ENCODE assay signal across 18 mouse cellular contexts in the genomic region with DNA sequence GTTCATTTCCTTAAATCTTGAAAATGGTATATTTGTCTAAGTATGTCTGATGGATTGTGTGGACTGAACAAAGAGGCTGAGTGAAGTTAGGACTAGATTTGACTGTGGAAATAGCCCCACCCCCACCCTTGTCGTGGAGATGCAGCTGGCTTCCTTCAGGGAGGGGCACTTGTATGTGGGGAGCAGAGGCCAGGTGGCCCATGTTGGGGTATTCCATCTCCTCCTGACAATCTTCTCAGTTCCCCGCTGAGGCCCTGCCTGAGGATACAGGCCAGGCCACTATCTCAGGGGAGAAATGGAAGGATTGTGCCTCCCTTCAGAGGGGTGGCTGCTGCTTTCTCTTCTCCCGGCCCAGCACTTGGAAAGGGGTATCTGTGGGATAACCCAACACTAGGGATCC. TPM values are rescaled to one million over a fixed set of nuclear protein-coding genes. Genes with fewer than 3 reads are reported as not detected.
DNase-seq lines count a peak whose midpoint lies in the region; ATAC-seq and TF ChIP-seq lines count a peak whose summit lies in the region.
"Had no signal": no experiment of that assay in that cellular context is flagged by ENCODE, and none has a peak within 500 bp of the region (broad histone marks: within the 10 kb centered on the region; RNA-seq: fewer than 3 reads in every experiment).

No protein-coding gene starts in this region.

- H3K9ac ChIP-seq in midbrain, embryonic 15.5 days: no peak overlapping the region
- H3K9ac ChIP-seq in stomach, embryonic 15.5 days: no peak overlapping the region
- H3K9ac ChIP-seq: embryonic facial prominence, embryonic 15.5 days; forebrain, embryonic 12.5 days; liver, postnatal 0 days; midbrain, embryonic 12.5 days had no signal

- no peaks in the 10 kb centered on the region for H3K36me3 ChIP-seq in midbrain, embryonic 10.5 days
- H3K36me3 ChIP-seq in midbrain, embryonic 15.5 days (replicated peaks): no peaks in the 10 kb centered on the region
- no peaks in the 10 kb centered on the region for H3K36me3 ChIP-seq in embryonic facial prominence, embryonic 10.5 days (replicated peaks)
- H3K36me3 ChIP-seq in stomach, embryonic 15.5 days: no peaks in the 10 kb centered on the region
- H3K36me3 ChIP-seq: embryonic facial prominence, embryonic 15.5 days; forebrain, embryonic 12.5 days; heart, embryonic 10.5 days; midbrain, embryonic 12.5 days had no signal

- ATAC-seq in midbrain, embryonic 15.5 days (replicated peaks): no peak
- ATAC-seq in stomach, embryonic 15.5 days (ENCODE audit: insufficient read depth, low FRiP score, low read depth): peak; percentile 58; the same call in 1 of the 2 replicates
- ATAC-seq: activated CD4-positive, CD25-positive, alpha-beta regulatory T cell, adult 4 months; liver, postnatal 0 days had no signal

- 50% methylated on average over 3 of the region's 3 CpGs for WGBS in midbrain, embryonic 10.5 days
- 17% methylated on average over 3 of the region's 3 CpGs for WGBS in midbrain, embryonic 15.5 days
- WGBS in embryonic facial prominence, embryonic 10.5 days: 49% methylated on average over 3 of the region's 3 CpGs
- WGBS in stomach, embryonic 15.5 days: 23% methylated on average over 3 of the region's 3 CpGs

- no peak overlapping the region for H3K4me2 ChIP-seq in midbrain, embryonic 15.5 days
- H3K4me2 ChIP-seq in stomach, embryonic 15.5 days: no peak overlapping the region
- H3K4me2 ChIP-seq: embryonic facial prominence, embryonic 15.5 days; forebrain, embryonic 12.5 days; midbrain, embryonic 12.5 days had no signal

- no peaks in the 10 kb centered on the region for H3K9me3 ChIP-seq in midbrain, embryonic 10.5 days (replicated peaks)
- H3K9me3 ChIP-seq in midbrain, embryonic 15.5 days: no peaks in the 10 kb centered on the region
- no peaks in the 10 kb centered on the region for H3K9me3 ChIP-seq in embryonic facial prominence, embryonic 10.5 days
- no peaks in the 10 kb centered on the region for H3K9me3 ChIP-seq in stomach, embryonic 15.5 days
- H3K9me3 ChIP-seq: embryonic facial prominence, embryonic 15.5 days; forebrain, embryonic 12.5 days; heart, embryonic 10.5 days; midbrain, embryonic 12.5 days had no signal

- H3K27me3 ChIP-seq in midbrain, embryonic 10.5 days (ENCODE audit: low read depth, poor library complexity, severe bottlenecking): no peaks in the 10 kb centered on the region
- no peaks in the 10 kb centered on the region for H3K27me3 ChIP-seq in midbrain, embryonic 15.5 days (replicated peaks)
- H3K27me3 ChIP-seq in embryonic facial prominence, embryonic 10.5 days (replicated peaks; ENCODE audit: low read depth, poor library complexity, severe bottlenecking): no peaks in the 10 kb centered on the region
- H3K27me3 ChIP-seq in stomach, embryonic 15.5 days (replicated peaks): no peaks in the 10 kb centered on the region
- H3K27me3 ChIP-seq: embryonic facial prominence, embryonic 15.5 days; forebrain, embryonic 12.5 days had no signal

- intact Hi-C loops in left cerebral cortex, adult 2 months (cut with DNase I): no loop called here

- peak overlapping the region; percentile 75 for H3K27ac ChIP-seq in midbrain, embryonic 10.5 days (replicated peaks)
- H3K27ac ChIP-seq in midbrain, embryonic 15.5 days: no peak overlapping the region
- peak overlapping the region; percentile 10 for H3K27ac ChIP-seq in embryonic facial prominence, embryonic 10.5 days (replicated peaks)
- H3K27ac ChIP-seq in stomach, embryonic 15.5 days: peak overlapping the region; percentile 16; the same call in 1 of the 2 replicates
- H3K27ac ChIP-seq in left cerebral cortex, adult 2 months: no peak overlapping the region
- H3K27ac ChIP-seq: embryonic facial prominence, embryonic 15.5 days; forebrain, embryonic 12.5 days; heart, embryonic 10.5 days; midbrain, embryonic 12.5 days had no signal

- peak; percentile 24 for DNase-seq in embryo, embryonic 10.5 days (ENCODE audit: low spot score)
- no peak for DNase-seq in embryo, embryonic 9.5 days (ENCODE audit: extremely low spot score)
- DNase-seq in midbrain, embryonic 10.5 days (ENCODE audit: low spot score): no peak
- no peak for DNase-seq in embryonic facial prominence, embryonic 10.5 days (ENCODE audit: low spot score)
- no peak for DNase-seq in ovary, postnatal 36 days (ENCODE audit: low spot score)
- no peak for DNase-seq in left cerebral cortex, adult 2 months (ENCODE audit: extremely low spot score in 1 of 2, low spot score in 2 of 2)
- DNase-seq: cerebellum, adult 11-12 months; gastrocnemius, postnatal 36 days; heart, postnatal 14 days; kidney, adult 11 months; liver, postnatal 0 days had no signal

- TF ChIP-seq CTCF in left cerebral cortex, adult 2 months (IDR thresholded peaks at IDR 0.05): no peak

- peaks cover 24% of the 10 kb centered on the region for H3K4me1 ChIP-seq in midbrain, embryonic 10.5 days
- peaks cover 13% of the 10 kb centered on the region for H3K4me1 ChIP-seq in midbrain, embryonic 15.5 days
- peaks cover 28% of the 10 kb centered on the region for H3K4me1 ChIP-seq in embryonic facial prominence, embryonic 10.5 days
- H3K4me1 ChIP-seq in stomach, embryonic 15.5 days: peaks cover 11% of the 10 kb centered on the region

- no peak overlapping the region for H3K4me3 ChIP-seq in midbrain, embryonic 10.5 days
- no peak overlapping the region for H3K4me3 ChIP-seq in midbrain, embryonic 15.5 days
- H3K4me3 ChIP-seq in embryonic facial prominence, embryonic 10.5 days: no peak overlapping the region
- no peak overlapping the region for H3K4me3 ChIP-seq in stomach, embryonic 15.5 days (replicated peaks)
- no peak overlapping the region for H3K4me3 ChIP-seq in left cerebral cortex, adult 2 months
- H3K4me3 ChIP-seq: embryonic facial prominence, embryonic 15.5 days; forebrain, embryonic 12.5 days; heart, embryonic 10.5 days; midbrain, embryonic 12.5 days had no signal

RNA-seq across cellular contexts. Expression of gene Mgmt, which starts 58.8 kb away (rescaled TPM):
- polyA plus RNA-seq in midbrain, embryonic 10.5 days (2016; fragmentation: Nextera tagmentation; extraction: Ambion mirVana): 3.2 and 4.9 TPM in 2 replicates
- polyA plus RNA-seq in midbrain, embryonic 15.5 days (2015; fragmentation: Nextera tagmentation; extraction: Ambion mirVana): 1.2 and 1.5 TPM in 2 replicates
- 5.4 and 5.8 TPM in 2 replicates for polyA plus RNA-seq in embryonic facial prominence, embryonic 10.5 days (2016; fragmentation: Nextera tagmentation; extraction: Ambion mirVana)
- 6.2 and 6.5 TPM in 2 replicates for polyA plus RNA-seq in stomach, embryonic 15.5 days (2015; fragmentation: Nextera tagmentation; extraction: Ambion mirVana)
- total RNA-seq in left cerebral cortex, adult 2 months (2021): under 1 TPM; 0.72 to 0.95 TPM

Comparison
In these comparisons a context has a peak if more than half of its experiments do, and no peak if none do; other contexts are left out.
1. H3K27ac ChIP-seq: peak in midbrain, embryonic 10.5 days (single experiment), embryonic facial prominence, embryonic 10.5 days (single experiment) and stomach, embryonic 15.5 days (single experiment); none in midbrain, embryonic 15.5 days (single experiment) and left cerebral cortex, adult 2 months (single experiment).